Mouse (Mus musculus) embryonic facial prominence, embryonic 15.5 days (tissue): ENCODE results near the gene Tas2r123. TPM values are rescaled to one million over a fixed set of nuclear protein-coding genes. Genes with fewer than 3 reads are reported as not detected.

Source experiments
- ATAC-seq: fragments of 200-750 bp; cut with Nextera tagmentation; 2 replicates; pipeline ENCODE4 v1.8.0; 2017; ENCODE audit warnings: low read depth, moderate TSS enrichment; ENCODE audit not compliant: insufficient number of reproducible peaks, low FRiP score, low TSS enrichment
- H3K27ac ChIP-seq: fragments of 300-500 bp; sonication (generic); replicated peaks from 2 replicates; pipeline ENCODE4 v1.5.1; 2015; ENCODE audit warnings: mild to moderate bottlenecking, inconsistent platforms
- H3K27me3 ChIP-seq: fragments of 300-500 bp; sonication (generic); 2 replicates; pipeline ENCODE4 v1.6.1; 2015; ENCODE audit warnings: inconsistent platforms
- H3K36me3 ChIP-seq: fragments of 300-500 bp; sonication (generic); 2 replicates; pipeline ENCODE4 v1.6.1; 2015; ENCODE audit warnings: mild to moderate bottlenecking, inconsistent platforms
- H3K4me1 ChIP-seq: fragments of 300-500 bp; sonication (generic); 2 replicates; pipeline ENCODE4 v1.6.1; 2015; ENCODE audit warnings: inconsistent platforms
- H3K4me2 ChIP-seq: fragments of 300-500 bp; sonication (generic); replicated peaks from 2 replicates; pipeline ENCODE4 v1.6.1; 2015; ENCODE audit warnings: mild to moderate bottlenecking, inconsistent platforms
- H3K4me3 ChIP-seq: fragments of 300-500 bp; sonication (generic); replicated peaks from 2 replicates; pipeline ENCODE4 v1.5.1; 2015; ENCODE audit warnings: mild to moderate bottlenecking, inconsistent platforms
- H3K9ac ChIP-seq: fragments of 300-500 bp; sonication (generic); 2 replicates; pipeline ENCODE4 v1.6.1; 2015; ENCODE audit warnings: inconsistent platforms
- H3K9me3 ChIP-seq: fragments of 300-500 bp; sonication (generic); replicated peaks from 2 replicates; pipeline ENCODE4 v1.6.1; 2016; ENCODE audit warnings: inconsistent platforms
- WGBS: fragments of 180-500 bp; shearing (Covaris S2); methylation state at CpG from one replicate; pipeline ENCODE4 v1.1.7; 2015; 5-methylcytosine and 5-hydroxymethylcytosine counted together
- polyA plus RNA-seq: library from polyadenylated mRNA; unstranded; fragments of >200 nt; fragmentation: Nextera tagmentation; extraction: Ambion mirVana; gene quantifications from 2 replicates; pipeline ENCODE4 v1.2.1, GENCODE M21; 2015

The Tas2r123 gene
- polyA plus RNA-seq, result not detected in 2 replicates

- Histone ChIP-seq H3K27ac (no peak within 1 kb of the TSS), H3K4me1 (no peaks in the 10 kb centered on the region), H3K27me3 (no peaks in the 10 kb centered on the region), H3K9me3 (no peaks in the 10 kb centered on the region), H3K9ac (no peak within 1 kb of the TSS), H3K4me3 (no peak within 1 kb of the TSS), H3K36me3 (no peaks in the 10 kb centered on the region), H3K4me2 (no peak within 1 kb of the TSS)
- ATAC-seq, result no peak
- 75% methylated on average over 1 of the region's 1 CpGs for WGBS
Measured at GRCm38 (mm10) chr6:132846842-132847241, at the start of gene Tas2r123. Tas2r123 (plus strand) TSS chr6:132847142.

- H3K27ac ChIP-seq, result no peak within 1 kb of the TSS
- no peak within 1 kb of the TSS for H3K9ac ChIP-seq
- H3K27me3 ChIP-seq, result no peaks in the 10 kb centered on the region
- no peaks in the 10 kb centered on the region for H3K4me1 ChIP-seq
- ATAC-seq, result no peak
- H3K4me3 ChIP-seq, result no peak within 1 kb of the TSS
- H3K36me3 ChIP-seq, result no peaks in the 10 kb centered on the region
- WGBS, result 72% methylated on average over 1 of the region's 1 CpGs
- no peak within 1 kb of the TSS for H3K4me2 ChIP-seq
- H3K9me3 ChIP-seq, result no peaks in the 10 kb centered on the region
Measured at GRCm38 (mm10) chr6:132802518-132802917, 44.4 kb upstream of the Tas2r123 start, which contains the start of gene Tas2r117. Tas2r117 (plus strand) TSS chr6:132802818.

- Histone ChIP-seq H3K4me2 (no peak within 1 kb of the TSS), H3K9ac (no peak within 1 kb of the TSS), H3K4me3 (no peak within 1 kb of the TSS), H3K9me3 (no peaks in the 10 kb centered on the region), H3K4me1 (no peaks in the 10 kb centered on the region), H3K27ac (no peak within 1 kb of the TSS), H3K36me3 (no peaks in the 10 kb centered on the region), H3K27me3 (no peaks in the 10 kb centered on the region)
- 75% methylated on average over 1 of the region's 1 CpGs for WGBS
- ATAC-seq, result no peak
Measured at GRCm38 (mm10) chr6:132855138-132855537, 8.2 kb downstream of the Tas2r123 start, which contains the start of gene Tas2r116. Tas2r116 (plus strand) TSS chr6:132855438.

GRCm38 (mm10) chr6:132867708-132868107 is 20.8 kb downstream of the Tas2r123 start, which contains the start of gene Tas2r110:
Tas2r110 (plus strand) TSS chr6:132868008.
- Histone ChIP-seq H3K9me3 (no peaks in the 10 kb centered on the region), H3K27me3 (no peaks in the 10 kb centered on the region), H3K4me3 (no peak within 1 kb of the TSS), H3K4me2 (no peak within 1 kb of the TSS), H3K27ac (no peak within 1 kb of the TSS), H3K9ac (no peak within 1 kb of the TSS), H3K36me3 (no peaks in the 10 kb centered on the region), H3K4me1 (no peaks in the 10 kb centered on the region)
- ATAC-seq, result no peak

- Histone ChIP-seq H3K27me3 (no peaks in the 10 kb centered on the region), H3K4me2 (no peak within 1 kb of the TSS), H3K27ac (no peak within 1 kb of the TSS), H3K36me3 (no peaks in the 10 kb centered on the region), H3K9ac (no peak within 1 kb of the TSS), H3K9me3 (no peaks in the 10 kb centered on the region), H3K4me1 (no peaks in the 10 kb centered on the region), H3K4me3 (no peak within 1 kb of the TSS)
- 65% methylated on average over 1 of the region's 1 CpGs for WGBS
- ATAC-seq, result no peak
Measured at GRCm38 (mm10) chr6:132892711-132893110, 45.8 kb downstream of the Tas2r123 start, which contains the start of gene Tas2r113. Tas2r113 (plus strand) TSS chr6:132893011.

Other genes starting within 250 kb of the Tas2r123 start
- not detected in 2 replicates for gene A630073D07Rik, start 195.6 kb upstream of the Tas2r123 start, polyA plus RNA-seq
- not detected in 2 replicates for gene Tas2r120, start 190.2 kb upstream of the Tas2r123 start, polyA plus RNA-seq
- not detected in 2 replicates for gene Tas2r121, start 146.1 kb upstream of the Tas2r123 start, polyA plus RNA-seq
- gene Tas2r122, start 135.2 kb upstream of the Tas2r123 start, polyA plus RNA-seq, result not detected in 2 replicates
- not detected in 2 replicates for gene Tas2r115, start 109.1 kb upstream of the Tas2r123 start, polyA plus RNA-seq
- not detected in 2 replicates for gene Tas2r124, start 92.4 kb upstream of the Tas2r123 start, polyA plus RNA-seq
- gene Tas2r102, start 85.0 kb upstream of the Tas2r123 start, polyA plus RNA-seq, result not detected in 2 replicates
- not detected in 2 replicates for gene Tas2r136, start 69.0 kb upstream of the Tas2r123 start, polyA plus RNA-seq
- not detected in 2 replicates for gene Tas2r117, start 44.3 kb upstream of the Tas2r123 start, polyA plus RNA-seq
- gene Tas2r116, start 8.3 kb downstream of the Tas2r123 start, polyA plus RNA-seq, result not detected in 2 replicates
- gene Tas2r110, start 20.9 kb downstream of the Tas2r123 start, polyA plus RNA-seq, result not detected in 2 replicates
- gene Tas2r113, start 45.9 kb downstream of the Tas2r123 start, polyA plus RNA-seq, result not detected in 2 replicates
- gene Tas2r125, start 62.5 kb downstream of the Tas2r123 start, polyA plus RNA-seq, result not detected in 2 replicates
- not detected in 2 replicates for gene Tas2r129, start 104.0 kb downstream of the Tas2r123 start, polyA plus RNA-seq
- not detected in 2 replicates for gene Tas2r131, start 110.8 kb downstream of the Tas2r123 start, polyA plus RNA-seq
- not detected in 2 replicates for gene Tas2r109, start 133.8 kb downstream of the Tas2r123 start, polyA plus RNA-seq
- gene Tas2r103, start 190.0 kb downstream of the Tas2r123 start, polyA plus RNA-seq, result not detected in 2 replicates
- not detected in 2 replicates for gene Tas2r140, start 208.7 kb downstream of the Tas2r123 start, polyA plus RNA-seq